8 mouse cellular contexts compared by ENCODE assay signal in genomic region chr11:11968830-11969229, GRCm38 (mm10).
DNase-seq lines count a peak whose midpoint lies in the region.

No protein-coding gene starts in this region.

- peaks cover 49% of the 10 kb centered on the region for H3K4me1 ChIP-seq in heart, embryonic 10.5 days
- H3K4me1 ChIP-seq in limb, embryonic 10.5 days = peaks cover 9% of the 10 kb centered on the region

- H3K36me3 ChIP-seq in heart, embryonic 10.5 days = peaks cover 77% of the 10 kb centered on the region
- H3K36me3 ChIP-seq in limb, embryonic 10.5 days = peaks cover 96% of the 10 kb centered on the region

- no peaks in the 10 kb centered on the region for H3K9me3 ChIP-seq in heart, embryonic 10.5 days
- H3K9me3 ChIP-seq in limb, embryonic 10.5 days (replicated peaks) = no peaks in the 10 kb centered on the region

- no peak overlapping the region for H3K4me3 ChIP-seq in heart, embryonic 10.5 days
- no peak overlapping the region for H3K4me3 ChIP-seq in limb, embryonic 10.5 days

- 63% methylated on average over 6 of the region's 6 CpGs for WGBS in heart, embryonic 10.5 days
- WGBS in limb, embryonic 10.5 days = 76% methylated on average over 6 of the region's 6 CpGs

- no peaks in the 10 kb centered on the region for H3K27me3 ChIP-seq in heart, embryonic 10.5 days (ENCODE audit: insufficient read depth, poor library complexity, severe bottlenecking)
- H3K27me3 ChIP-seq in limb, embryonic 10.5 days (ENCODE audit: low read depth, poor library complexity, severe bottlenecking) = no peaks in the 10 kb centered on the region

- H3K27ac ChIP-seq in heart, embryonic 10.5 days = peak overlapping the region; percentile 76
- H3K27ac ChIP-seq in limb, embryonic 10.5 days = peak overlapping the region; percentile 43

- peak; percentile 62 for DNase-seq in urinary bladder, postnatal 14 days (ENCODE audit: low spot score)
- no peak for DNase-seq in urinary bladder, postnatal 25 days (ENCODE audit: low spot score)
- DNase-seq in heart, embryonic 10.5 days (ENCODE audit: low spot score) = peak; percentile 73
- DNase-seq in limb, embryonic 10.5 days (ENCODE audit: low spot score) = no peak
- peak; percentile 63 for DNase-seq in testis, postnatal 14 days (ENCODE audit: low spot score)
- no peak for DNase-seq in left cerebral cortex, adult 11 months (ENCODE audit: low spot score)
- no peak for DNase-seq in adrenal gland, adult 8-10 months
- DNase-seq in right cerebral cortex, postnatal 14 days = no peak

Comparison
In these comparisons a context has a peak if more than half of its experiments do, and no peak if none do; other contexts are left out.
1. DNase-seq: peak in urinary bladder, postnatal 14 days (single experiment), heart, embryonic 10.5 days (single experiment) and testis, postnatal 14 days (single experiment); none in urinary bladder, postnatal 25 days (single experiment), limb, embryonic 10.5 days (single experiment), left cerebral cortex, adult 11 months (single experiment), adrenal gland, adult 8-10 months (single experiment) and right cerebral cortex, postnatal 14 days (single experiment).